ENCODE assay signal across 29 mouse cellular contexts in genomic region chr4:66169485-66169884, GRCm38 (mm10).
DNase-seq lines count a peak whose midpoint lies in the region; ATAC-seq lines count a peak whose summit lies in the region.
"Had no signal": no experiment of that assay in that cellular context is flagged by ENCODE, and none has a peak within 500 bp of the region (broad histone marks: within the 10 kb centered on the region; RNA-seq: fewer than 3 reads in every experiment).

No protein-coding gene starts in this region.

- 33% methylated on average over 2 of the region's 2 CpGs for WGBS in midbrain, embryonic 12.5 days
- 71% methylated on average over 2 of the region's 2 CpGs for WGBS in midbrain, embryonic 10.5 days
- 33% methylated on average over 2 of the region's 2 CpGs for WGBS in hindbrain, embryonic 11.5 days
- WGBS in hindbrain, embryonic 16.5 days = 33% methylated on average over 2 of the region's 2 CpGs
- 38% methylated on average over 2 of the region's 2 CpGs for WGBS in neural tube, embryonic 13.5 days
- WGBS in embryonic facial prominence, embryonic 10.5 days = 66% methylated on average over 2 of the region's 2 CpGs

- H3K4me1 ChIP-seq in midbrain, embryonic 12.5 days = no peaks in the 10 kb centered on the region
- H3K4me1 ChIP-seq in midbrain, embryonic 10.5 days = peaks cover 5% of the 10 kb centered on the region; the same call in 1 of the 2 replicates
- H3K4me1 ChIP-seq in hindbrain, embryonic 11.5 days (replicated peaks; ENCODE audit: control insufficient read depth, insufficient read depth, low read length) = 0 out of 2 replicates have a peak, but pooled peaks cover 2% of the 10 kb centered on the region
- H3K4me1 ChIP-seq in hindbrain, embryonic 16.5 days (ENCODE audit: control insufficient read depth, insufficient read depth, low read depth, low read length) = no peaks in the 10 kb centered on the region; the same call in 1 of the 2 replicates
- peaks cover 18% of the 10 kb centered on the region for H3K4me1 ChIP-seq in neural tube, embryonic 13.5 days (replicated peaks)
- H3K4me1 ChIP-seq in embryonic facial prominence, embryonic 10.5 days = peaks cover 8% of the 10 kb centered on the region; the same call in 1 of the 2 replicates
- H3K4me1 ChIP-seq: limb, embryonic 13.5 days; liver, embryonic 12.5 days; stomach, embryonic 15.5 days had no signal

- H3K36me3 ChIP-seq in midbrain, embryonic 12.5 days = no peaks in the 10 kb centered on the region
- no peaks in the 10 kb centered on the region for H3K36me3 ChIP-seq in midbrain, embryonic 10.5 days
- no peaks in the 10 kb centered on the region for H3K36me3 ChIP-seq in hindbrain, embryonic 11.5 days (ENCODE audit: control insufficient read depth, insufficient read depth, low read length)
- no peaks in the 10 kb centered on the region for H3K36me3 ChIP-seq in hindbrain, embryonic 16.5 days (ENCODE audit: control insufficient read depth, insufficient read depth, low read length)
- no peaks in the 10 kb centered on the region for H3K36me3 ChIP-seq in neural tube, embryonic 13.5 days
- H3K36me3 ChIP-seq in embryonic facial prominence, embryonic 10.5 days (replicated peaks) = no peaks in the 10 kb centered on the region
- H3K36me3 ChIP-seq: heart, embryonic 12.5 days; limb, embryonic 13.5 days; liver, embryonic 12.5 days; stomach, embryonic 15.5 days had no signal

- no peaks in the 10 kb centered on the region for H3K9me3 ChIP-seq in midbrain, embryonic 12.5 days
- H3K9me3 ChIP-seq in midbrain, embryonic 10.5 days (replicated peaks) = no peaks in the 10 kb centered on the region
- no peaks in the 10 kb centered on the region for H3K9me3 ChIP-seq in hindbrain, embryonic 11.5 days (ENCODE audit: control insufficient read depth, low read length)
- H3K9me3 ChIP-seq in hindbrain, embryonic 16.5 days (ENCODE audit: control insufficient read depth, low read length) = no peaks in the 10 kb centered on the region
- no peaks in the 10 kb centered on the region for H3K9me3 ChIP-seq in neural tube, embryonic 13.5 days
- H3K9me3 ChIP-seq in embryonic facial prominence, embryonic 10.5 days = no peaks in the 10 kb centered on the region
- H3K9me3 ChIP-seq: heart, embryonic 12.5 days; limb, embryonic 13.5 days; liver, embryonic 12.5 days; stomach, embryonic 15.5 days had no signal

- no peaks in the 10 kb centered on the region for H3K27me3 ChIP-seq in midbrain, embryonic 12.5 days
- no peaks in the 10 kb centered on the region for H3K27me3 ChIP-seq in midbrain, embryonic 10.5 days (ENCODE audit: low read depth, poor library complexity, severe bottlenecking)
- H3K27me3 ChIP-seq in hindbrain, embryonic 11.5 days (ENCODE audit: control insufficient read depth, insufficient read depth, low read length) = no peaks in the 10 kb centered on the region
- H3K27me3 ChIP-seq in hindbrain, embryonic 16.5 days (replicated peaks; ENCODE audit: control insufficient read depth, insufficient read depth, low read length) = no peaks in the 10 kb centered on the region
- H3K27me3 ChIP-seq in neural tube, embryonic 13.5 days = no peaks in the 10 kb centered on the region
- no peaks in the 10 kb centered on the region for H3K27me3 ChIP-seq in embryonic facial prominence, embryonic 10.5 days (replicated peaks; ENCODE audit: low read depth, poor library complexity, severe bottlenecking)
- H3K27me3 ChIP-seq: limb, embryonic 13.5 days; liver, embryonic 12.5 days; Patski; stomach, embryonic 15.5 days had no signal

- no peak overlapping the region for H3K4me2 ChIP-seq in midbrain, embryonic 12.5 days (replicated peaks)
- no peak overlapping the region for H3K4me2 ChIP-seq in hindbrain, embryonic 11.5 days (replicated peaks; ENCODE audit: low read depth, low read length)
- no peak overlapping the region for H3K4me2 ChIP-seq in hindbrain, embryonic 16.5 days (ENCODE audit: low read length)
- H3K4me2 ChIP-seq in neural tube, embryonic 13.5 days = no peak overlapping the region
- H3K4me2 ChIP-seq: heart, embryonic 12.5 days; limb, embryonic 13.5 days; liver, embryonic 12.5 days; stomach, embryonic 15.5 days had no signal

- DNase-seq in midbrain, embryonic 10.5 days (ENCODE audit: low spot score) = no peak
- no peak for DNase-seq in hindbrain, embryonic 11.5 days (ENCODE audit: low spot score)
- no peak for DNase-seq in c-Kit-positive CD71-positive TER-119-positive erythroid progenitor cells, embryonic 14.5 days (ENCODE audit: low spot score)
- DNase-seq in gastrocnemius, postnatal 25 days = no peak
- DNase-seq in embryonic facial prominence, embryonic 10.5 days (ENCODE audit: low spot score) = no peak
- DNase-seq: adrenal gland, postnatal 25 days; cerebellum, adult 18-20 months; cerebellum, postnatal 10 days; gastrocnemius, adult 2 months; heart, adult 2 months; heart, postnatal 4 days; kidney, adult 18-20 months; kidney, postnatal 36 days; liver, postnatal 0 days; lung, postnatal 10 days; retina, postnatal 1 day; right cerebral cortex, postnatal 14 days had no signal

- H3K9ac ChIP-seq in midbrain, embryonic 12.5 days (replicated peaks) = no peak overlapping the region
- H3K9ac ChIP-seq in hindbrain, embryonic 11.5 days (ENCODE audit: low read depth, low read length) = no peak overlapping the region
- no peak overlapping the region; the same call in 1 of the 2 replicates for H3K9ac ChIP-seq in hindbrain, embryonic 16.5 days (ENCODE audit: low read depth, low read length)
- no peak overlapping the region for H3K9ac ChIP-seq in neural tube, embryonic 13.5 days
- H3K9ac ChIP-seq: heart, embryonic 12.5 days; limb, embryonic 13.5 days; liver, embryonic 12.5 days; liver, postnatal 0 days; stomach, embryonic 15.5 days had no signal

- ATAC-seq in midbrain, embryonic 12.5 days (ENCODE audit: low FRiP score, low read depth) = 0 out of 2 replicates have a peak, but pooled peaks have one; percentile 9
- ATAC-seq in hindbrain, embryonic 11.5 days (ENCODE audit: low FRiP score) = peak; percentile 77
- ATAC-seq in hindbrain, embryonic 16.5 days = peak; percentile 43; the same call in 1 of the 2 replicates
- peak; percentile 42; the same call in 1 of the 2 replicates for ATAC-seq in neural tube, embryonic 13.5 days (ENCODE audit: low read depth)
- ATAC-seq: forebrain, embryonic 16.5 days; liver, embryonic 12.5 days; liver, postnatal 0 days; Patski had no signal

- no peak overlapping the region for H3K27ac ChIP-seq in midbrain, embryonic 12.5 days (replicated peaks)
- no peak overlapping the region for H3K27ac ChIP-seq in midbrain, embryonic 10.5 days (replicated peaks)
- 0 out of 2 replicates have a peak overlapping the region, but pooled peaks have one; percentile 18 for H3K27ac ChIP-seq in hindbrain, embryonic 11.5 days (ENCODE audit: low read depth, low read length)
- peak overlapping the region; percentile 35; the same call in 1 of the 2 replicates for H3K27ac ChIP-seq in hindbrain, embryonic 16.5 days (ENCODE audit: low read depth, low read length)
- H3K27ac ChIP-seq in neural tube, embryonic 13.5 days (replicated peaks) = peak overlapping the region; percentile 43
- H3K27ac ChIP-seq in embryonic facial prominence, embryonic 10.5 days (replicated peaks) = no peak overlapping the region
- H3K27ac ChIP-seq: gastrocnemius, adult 2 months; heart, adult 2 months; limb, embryonic 13.5 days; liver, embryonic 12.5 days; macrophage; stomach, embryonic 15.5 days had no signal

- H3K4me3 ChIP-seq in midbrain, embryonic 12.5 days = no peak overlapping the region
- no peak overlapping the region for H3K4me3 ChIP-seq in midbrain, embryonic 10.5 days
- no peak overlapping the region for H3K4me3 ChIP-seq in hindbrain, embryonic 11.5 days (ENCODE audit: low read depth, low read length)
- H3K4me3 ChIP-seq in hindbrain, embryonic 16.5 days (ENCODE audit: low read length) = no peak overlapping the region
- no peak overlapping the region for H3K4me3 ChIP-seq in neural tube, embryonic 13.5 days
- H3K4me3 ChIP-seq in embryonic facial prominence, embryonic 10.5 days = no peak overlapping the region
- H3K4me3 ChIP-seq: erythroblast, embryonic 14.5 days; gastrocnemius, adult 2 months; heart, adult 2 months; heart, embryonic 12.5 days; limb, embryonic 13.5 days; liver, embryonic 12.5 days; myocyte; stomach, embryonic 15.5 days had no signal

Comparison
In these comparisons a context has a peak if more than half of its experiments do, and no peak if none do; other contexts are left out.
1. ATAC-seq: peak in every context shown above with its lines; median percentile 77 in hindbrain, embryonic 11.5 days; 43 in hindbrain, embryonic 16.5 days; 42 in neural tube, embryonic 13.5 days; 9 in midbrain, embryonic 12.5 days.
2. H3K27ac ChIP-seq: peak in hindbrain, embryonic 11.5 days (single experiment), hindbrain, embryonic 16.5 days (single experiment) and neural tube, embryonic 13.5 days (single experiment); none in midbrain, embryonic 12.5 days (single experiment), midbrain, embryonic 10.5 days (single experiment) and embryonic facial prominence, embryonic 10.5 days (single experiment).